Mouse (Mus musculus): ENCODE measurements around the gene Gemin5. TPM values are rescaled to one million over a fixed set of nuclear protein-coding genes. Genes with fewer than 3 reads are reported as not detected.
"Not testable (repeated sequence)": the region's sequence is repeated elsewhere in the genome, so short reads cannot be mapped to it uniquely, and the experiment has no call there.

Gemin5 gene
- polyA plus RNA-seq, 1 experiment from 2014 or later: 17.5 TPM

GRCm38 (mm10) chr11:58199229-58200037 lies 31.1 kb upstream of the Gemin5 start, which contains the start of the genes Igtp and Irgm2:
Igtp (plus strand) TSS chr11:58199556.
Irgm2 (plus strand) TSS chr11:58199618.
- H3K9ac ChIP-seq (replicated peaks): peak within 1 kb of the TSS; percentile 42; the same call in 1 of the 2 replicates
- H3K4me1 ChIP-seq (replicated peaks): not testable (repeated sequence)
- WGBS: 14% methylated on average over 14 of the region's 15 CpGs

GRCm38 (mm10) chr11:58198663-58199062 lies 30.3 kb upstream of the Gemin5 start:
- ATAC-seq: no peak
- WGBS: 90% methylated on average over 4 of the region's 4 CpGs
- Histone ChIP-seq H3K4me3 (replicated peaks) (no peak overlapping the region), H3K36me3 (no peaks in the 10 kb centered on the region), H3K27me3 (no peaks in the 10 kb centered on the region), H3K9me3 (no peaks in the 10 kb centered on the region), H3K4me1 (replicated peaks) (peaks cover 4% of the 10 kb centered on the region; the same call in 1 of the 2 replicates), H3K9ac (replicated peaks) (no peak overlapping the region), H3K27ac (no peak overlapping the region), H3K4me2 (replicated peaks) (peak overlapping the region; percentile 55; the same call in 1 of the 2 replicates)

More at GRCm38 (mm10) chr11:58199229-58200037, 31.1 kb upstream of the Gemin5 start, which contains the start of the genes Igtp and Irgm2:
- Histone ChIP-seq H3K4me3 (replicated peaks) (peak within 1 kb of the TSS; percentile 42), H3K4me2 (replicated peaks) (peak within 1 kb of the TSS; percentile 55)
- H3K36me3 ChIP-seq, H3K27me3 ChIP-seq, H3K9me3 ChIP-seq, H3K27ac ChIP-seq, ATAC-seq: not testable (repeated sequence)

- WGBS: 39% methylated on average over 4 of the region's 4 CpGs
Measured at GRCm38 (mm10) chr11:58193860-58194520, 25.7 kb upstream of the Gemin5 start.

GRCm38 (mm10) chr11:58193326-58193725 lies 25.0 kb upstream of the Gemin5 start:
- no peaks in the 10 kb centered on the region for H3K27me3 ChIP-seq
- 86% methylated on average over 3 of the region's 3 CpGs for WGBS
- no peak for ATAC-seq

More at GRCm38 (mm10) chr11:58193860-58194520, 25.7 kb upstream of the Gemin5 start:
- no peak overlapping the region for H3K9ac ChIP-seq (replicated peaks)
- ATAC-seq: no peak
- H3K4me1 ChIP-seq (replicated peaks): peaks cover under 1% of the 10 kb centered on the region; the same call in 1 of the 2 replicates
- H3K4me3 ChIP-seq (replicated peaks): no peak overlapping the region
- no peak overlapping the region for H3K27ac ChIP-seq
- no peaks in the 10 kb centered on the region for H3K36me3 ChIP-seq
- no peaks in the 10 kb centered on the region for H3K9me3 ChIP-seq
- H3K27me3 ChIP-seq: no peaks in the 10 kb centered on the region
- H3K4me2 ChIP-seq (replicated peaks): no peak overlapping the region

GRCm38 (mm10) chr11:58189675-58190074 lies 21.3 kb upstream of the Gemin5 start:
- no peak overlapping the region for H3K9ac ChIP-seq (replicated peaks)
- no peak overlapping the region for H3K4me3 ChIP-seq (replicated peaks)
- H3K27ac ChIP-seq: no peak overlapping the region
- H3K36me3 ChIP-seq: no peaks in the 10 kb centered on the region
- H3K9me3 ChIP-seq: no peaks in the 10 kb centered on the region
- ATAC-seq: no peak
- no peaks in the 10 kb centered on the region for H3K4me1 ChIP-seq (replicated peaks)
- H3K4me2 ChIP-seq (replicated peaks): no peak overlapping the region
- H3K27me3 ChIP-seq: no peaks in the 10 kb centered on the region
- WGBS: 96% methylated on average over 6 of the region's 6 CpGs

More at GRCm38 (mm10) chr11:58193326-58193725, 25.0 kb upstream of the Gemin5 start:
- Histone ChIP-seq H3K4me3 (replicated peaks) (no peak overlapping the region), H3K9ac (replicated peaks) (no peak overlapping the region), H3K4me2 (replicated peaks) (no peak overlapping the region), H3K9me3 (no peaks in the 10 kb centered on the region), H3K27ac (no peak overlapping the region), H3K36me3 (no peaks in the 10 kb centered on the region), H3K4me1 (replicated peaks) (no peaks in the 10 kb centered on the region)

GRCm38 (mm10) chr11:58183579-58183978 lies 15.2 kb upstream of the Gemin5 start:
- no peaks in the 10 kb centered on the region for H3K4me1 ChIP-seq (replicated peaks)
- 94% methylated on average over 3 of the region's 3 CpGs for WGBS

GRCm38 (mm10) chr11:58180756-58181155 lies 12.4 kb upstream of the Gemin5 start:
- H3K36me3 ChIP-seq: peaks cover 48% of the 10 kb centered on the region

More at GRCm38 (mm10) chr11:58183579-58183978, 15.2 kb upstream of the Gemin5 start:
- H3K27me3 ChIP-seq: no peaks in the 10 kb centered on the region
- no peak overlapping the region for H3K4me2 ChIP-seq (replicated peaks)
- no peak for ATAC-seq
- H3K9me3 ChIP-seq: no peaks in the 10 kb centered on the region
- H3K9ac ChIP-seq (replicated peaks): no peak overlapping the region
- H3K4me3 ChIP-seq (replicated peaks): no peak overlapping the region
- peaks cover 20% of the 10 kb centered on the region for H3K36me3 ChIP-seq
- H3K27ac ChIP-seq: no peak overlapping the region

GRCm38 (mm10) chr11:58179986-58180385 lies 11.6 kb upstream of the Gemin5 start:
- ATAC-seq; H3K9me3 ChIP-seq; H3K4me2 ChIP-seq (replicated peaks); H3K9ac ChIP-seq (replicated peaks); H3K4me3 ChIP-seq (replicated peaks); H3K27me3 ChIP-seq; H3K27ac ChIP-seq; H3K4me1 ChIP-seq (replicated peaks): not testable (repeated sequence)
- WGBS: 91% methylated on average over 6 of the region's 6 CpGs
- peaks cover 56% of the 10 kb centered on the region for H3K36me3 ChIP-seq

More at GRCm38 (mm10) chr11:58180756-58181155, 12.4 kb upstream of the Gemin5 start:
- H3K9ac ChIP-seq (replicated peaks): no peak overlapping the region
- no peaks in the 10 kb centered on the region for H3K9me3 ChIP-seq
- H3K27me3 ChIP-seq: no peaks in the 10 kb centered on the region
- H3K4me3 ChIP-seq (replicated peaks): no peak overlapping the region
- 92% methylated on average over 7 of the region's 7 CpGs for WGBS
- no peaks in the 10 kb centered on the region for H3K4me1 ChIP-seq (replicated peaks)
- ATAC-seq: no peak
- no peak overlapping the region for H3K4me2 ChIP-seq (replicated peaks)
- no peak overlapping the region for H3K27ac ChIP-seq

GRCm38 (mm10) chr11:58179563-58179962 lies 11.2 kb upstream of the Gemin5 start:
- ATAC-seq: no peak
- peaks cover 60% of the 10 kb centered on the region for H3K36me3 ChIP-seq
- H3K9ac ChIP-seq (replicated peaks): no peak overlapping the region
- 23% methylated on average over 3 of the region's 3 CpGs for WGBS
- H3K4me3 ChIP-seq (replicated peaks): no peak overlapping the region
- no peak overlapping the region for H3K4me2 ChIP-seq (replicated peaks)
- no peak overlapping the region for H3K27ac ChIP-seq
- H3K9me3 ChIP-seq: no peaks in the 10 kb centered on the region
- no peaks in the 10 kb centered on the region for H3K27me3 ChIP-seq
- H3K4me1 ChIP-seq (replicated peaks): no peaks in the 10 kb centered on the region

- H3K4me1 ChIP-seq (replicated peaks): peaks cover 22% of the 10 kb centered on the region
- WGBS: under 1% methylated on average over 34 of the region's 34 CpGs
- H3K27ac ChIP-seq: 0 out of 2 replicates have a peak within 1 kb of the TSS, but pooled peaks have one; percentile 22
Measured at GRCm38 (mm10) chr11:58171459-58172091, 3.2 kb upstream of the Gemin5 start, which contains the start of gene Mrpl22. Mrpl22 (plus strand) TSS chr11:58171661.

GRCm38 (mm10) chr11:58169666-58170065 lies 1.3 kb upstream of the Gemin5 start:
- H3K27ac ChIP-seq: no peak overlapping the region
- H3K9me3 ChIP-seq: no peaks in the 10 kb centered on the region
- H3K4me2 ChIP-seq (replicated peaks): no peak overlapping the region
- ATAC-seq: no peak
- peaks cover 33% of the 10 kb centered on the region for H3K36me3 ChIP-seq
- peaks cover 22% of the 10 kb centered on the region for H3K4me1 ChIP-seq (replicated peaks)
- no peaks in the 10 kb centered on the region for H3K27me3 ChIP-seq
- WGBS: 81% methylated on average over 4 of the region's 4 CpGs
- no peak overlapping the region for H3K4me3 ChIP-seq (replicated peaks)
- H3K9ac ChIP-seq (replicated peaks): no peak overlapping the region

More at GRCm38 (mm10) chr11:58171459-58172091, 3.2 kb upstream of the Gemin5 start, which contains the start of gene Mrpl22:
- peak; percentile 75 for ATAC-seq
- Histone ChIP-seq H3K9me3 (no peaks in the 10 kb centered on the region), H3K9ac (replicated peaks) (peak within 1 kb of the TSS; percentile 75), H3K27me3 (no peaks in the 10 kb centered on the region), H3K4me3 (replicated peaks) (peak within 1 kb of the TSS; percentile 67), H3K36me3 (peaks cover 33% of the 10 kb centered on the region), H3K4me2 (replicated peaks) (peak within 1 kb of the TSS; percentile 66)
